Mouse (Mus musculus): ENCODE results near the gene Npas1.

Npas1 gene

DNA sequence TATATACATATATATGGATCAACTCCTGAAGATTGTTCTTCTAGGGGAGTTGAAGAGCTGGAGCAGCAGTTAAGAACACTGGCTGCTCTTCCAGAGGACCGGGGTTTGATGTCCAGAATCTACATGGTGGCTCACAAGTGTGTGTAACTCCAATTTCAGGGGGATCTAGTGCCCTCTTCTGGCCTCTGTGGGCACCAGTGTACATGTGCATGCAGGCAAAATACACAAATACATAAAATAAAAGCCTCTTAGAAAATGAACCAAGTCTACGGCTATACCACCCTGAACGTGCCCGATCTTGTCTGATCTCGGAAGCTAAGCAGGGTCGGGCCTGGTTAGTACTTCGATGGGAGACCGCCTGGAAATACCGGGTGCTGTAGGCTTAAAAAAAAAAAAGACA, 6.0 kb downstream of the Npas1 start:
- DNase-seq (ENCODE audit: low spot score) = peak; percentile 54

- no peak for DNase-seq (ENCODE audit: low spot score)
Observed at GRCm38 (mm10) chr7:16468115-16468514, 9.4 kb downstream of the Npas1 start.

DNA sequence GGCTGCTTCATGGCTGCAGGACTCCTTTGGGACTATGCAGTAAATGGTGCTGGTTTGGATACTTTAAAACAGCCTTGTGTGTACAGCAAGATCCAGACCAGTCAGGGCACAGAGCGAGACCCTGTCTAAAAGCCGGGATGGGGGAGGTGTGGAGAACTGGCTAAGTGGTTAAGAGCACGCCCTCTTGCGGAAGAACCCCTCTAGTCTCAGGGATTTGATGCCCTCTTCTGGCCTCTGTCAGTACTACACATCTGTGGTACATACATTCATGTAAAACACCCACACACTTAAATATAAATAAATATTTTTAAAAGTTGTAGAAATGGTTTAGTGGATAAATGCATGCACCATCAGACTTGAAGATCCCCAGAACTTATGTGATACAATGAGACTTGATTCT, 11.0 kb downstream of the Npas1 start:
- peak; percentile 52 for DNase-seq (ENCODE audit: low spot score)

DNA sequence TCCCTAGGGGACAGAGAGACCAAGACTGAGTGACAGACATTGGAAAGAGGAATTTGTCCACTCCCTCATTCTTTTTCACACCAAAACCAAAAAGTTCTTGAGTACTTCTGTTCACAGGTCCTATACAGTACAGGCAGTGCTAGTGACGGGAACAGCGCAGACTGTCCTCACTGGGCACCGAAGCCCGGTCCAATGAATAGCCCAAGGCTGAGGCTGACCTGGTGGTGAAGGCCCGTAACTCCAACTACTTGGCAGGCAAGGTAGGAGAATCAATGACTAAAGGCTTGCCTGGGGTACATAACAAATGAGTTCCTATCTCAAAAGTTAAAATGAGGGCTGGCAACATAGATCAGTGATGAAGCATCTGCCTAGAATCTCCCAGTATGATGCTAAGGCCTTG, 12.0 kb downstream of the Npas1 start:
- no peak for DNase-seq (ENCODE audit: low spot score)

GRCm38 (mm10) chr7:16465160-16465559, 12.4 kb downstream of the Npas1 start:
- DNase-seq (ENCODE audit: low spot score) = peak; percentile 80

DNA sequence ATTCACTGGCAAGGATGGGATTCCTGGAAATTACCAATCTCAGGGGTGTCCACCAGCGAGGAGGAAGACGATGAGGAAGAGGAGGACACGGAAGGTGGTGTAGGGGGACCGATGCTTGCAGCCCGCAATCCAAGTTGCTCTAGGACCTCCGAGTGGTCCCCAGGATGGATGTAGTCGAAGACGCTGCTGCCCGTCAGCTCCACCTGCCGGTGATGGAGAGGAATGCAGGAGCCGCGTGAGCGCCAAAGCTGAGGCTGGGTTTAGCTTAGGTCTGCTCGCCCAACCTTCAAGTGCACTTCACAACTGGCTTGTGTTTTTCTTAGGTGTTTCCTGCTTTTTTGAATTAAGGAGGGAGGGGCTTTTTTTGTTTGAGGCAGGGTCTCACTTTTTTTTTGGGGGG, 14.3 kb downstream of the Npas1 start:
- peak; percentile 92 for DNase-seq (ENCODE audit: low spot score)

GRCm38 (mm10) chr7:16461705-16462104, 15.8 kb downstream of the Npas1 start:
- DNase-seq (ENCODE audit: low spot score) = no peak

GRCm38 (mm10) chr7:16461151-16461550, 16.4 kb downstream of the Npas1 start:
- no peak for DNase-seq (ENCODE audit: low spot score)

GRCm38 (mm10) chr7:16460566-16460965, 17.0 kb downstream of the Npas1 start:
- DNase-seq (ENCODE audit: low spot score) = no peak

- no peak for DNase-seq (ENCODE audit: low spot score)
Observed at GRCm38 (mm10) chr7:16456289-16456688, 21.2 kb downstream of the Npas1 start.

GRCm38 (mm10) chr7:16455016-16455415, 22.5 kb downstream of the Npas1 start:
- DNase-seq (ENCODE audit: low spot score) = no peak

DNA sequence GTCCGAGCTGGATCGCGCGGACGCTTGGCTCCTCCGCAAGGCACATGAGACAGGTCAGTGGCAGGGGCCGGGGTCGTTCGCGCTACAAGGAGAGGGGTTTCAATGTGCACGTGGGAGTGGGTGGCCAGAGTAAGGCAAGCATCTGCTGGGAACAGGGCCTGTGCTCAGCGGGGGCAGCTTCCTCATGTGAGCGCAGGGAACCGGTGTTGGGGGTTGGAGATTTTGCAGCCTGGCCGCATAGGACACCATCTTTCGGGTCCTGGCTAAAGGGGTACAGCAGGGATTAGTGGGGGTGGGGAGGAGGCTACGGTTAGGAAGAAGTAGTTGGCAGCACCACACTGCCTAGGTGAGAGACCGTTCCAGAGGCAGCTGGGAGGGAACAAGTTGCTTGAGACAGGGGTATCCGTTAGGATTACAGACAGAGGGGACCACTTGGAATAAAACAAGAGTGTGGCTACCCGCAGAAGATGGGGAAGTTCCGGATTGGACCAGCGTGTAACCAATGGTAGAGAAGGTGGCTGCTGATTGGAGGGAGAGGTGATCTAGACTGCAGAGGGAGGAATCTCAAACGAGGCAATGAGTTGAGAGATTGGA, 24.3 kb downstream of the Npas1 start:
- peak; percentile 86 for DNase-seq (ENCODE audit: low spot score)

- DNase-seq (ENCODE audit: low spot score) = peak; percentile 95
Observed at GRCm38 (mm10) chr7:16452587-16453073, 24.9 kb downstream of the Npas1 start, which contains the start of gene Tmem160. Gene Tmem160, plus strand, starts transcription at chr7:16452779.

GRCm38 (mm10) chr7:16451656-16452055, 25.9 kb downstream of the Npas1 start:
- DNase-seq (ENCODE audit: low spot score) = no peak

- no peak for DNase-seq (ENCODE audit: low spot score)
Observed at GRCm38 (mm10) chr7:16441241-16441640, 36.3 kb downstream of the Npas1 start.

- no peak for DNase-seq (ENCODE audit: low spot score)
Observed at GRCm38 (mm10) chr7:16435088-16435487, 42.4 kb downstream of the Npas1 start.

DNA sequence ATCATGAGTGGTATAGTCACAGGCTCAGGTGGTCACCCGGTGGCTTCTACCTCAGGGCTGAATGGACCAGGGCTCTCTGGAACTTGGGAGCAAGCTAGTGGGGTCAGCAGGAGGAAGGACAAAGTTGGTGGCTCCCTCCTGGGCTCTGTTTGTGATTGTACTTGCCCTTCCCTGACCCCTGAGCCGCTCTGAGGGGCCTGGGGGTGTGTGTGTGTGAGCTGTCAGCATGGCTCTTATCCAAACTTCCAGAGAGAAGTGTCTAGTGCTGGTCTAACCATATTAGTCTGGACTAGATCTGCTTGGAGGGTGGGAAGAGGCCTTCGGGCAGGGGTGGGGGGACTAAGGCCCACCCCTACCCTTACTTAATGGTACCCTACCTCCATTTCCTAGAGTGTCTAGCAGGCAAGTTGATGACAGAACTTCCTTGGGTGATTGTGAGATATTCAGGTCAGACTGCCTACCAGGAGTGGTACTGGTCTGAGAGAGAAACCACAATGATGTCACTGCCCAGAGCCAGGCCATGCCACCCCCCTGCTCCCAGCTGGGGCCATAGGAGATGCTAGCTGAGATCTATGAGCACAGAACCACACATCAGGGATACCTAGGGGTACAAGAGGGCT, 44.1 kb downstream of the Npas1 start:
- DNase-seq (ENCODE audit: low spot score) = no peak

DNA sequence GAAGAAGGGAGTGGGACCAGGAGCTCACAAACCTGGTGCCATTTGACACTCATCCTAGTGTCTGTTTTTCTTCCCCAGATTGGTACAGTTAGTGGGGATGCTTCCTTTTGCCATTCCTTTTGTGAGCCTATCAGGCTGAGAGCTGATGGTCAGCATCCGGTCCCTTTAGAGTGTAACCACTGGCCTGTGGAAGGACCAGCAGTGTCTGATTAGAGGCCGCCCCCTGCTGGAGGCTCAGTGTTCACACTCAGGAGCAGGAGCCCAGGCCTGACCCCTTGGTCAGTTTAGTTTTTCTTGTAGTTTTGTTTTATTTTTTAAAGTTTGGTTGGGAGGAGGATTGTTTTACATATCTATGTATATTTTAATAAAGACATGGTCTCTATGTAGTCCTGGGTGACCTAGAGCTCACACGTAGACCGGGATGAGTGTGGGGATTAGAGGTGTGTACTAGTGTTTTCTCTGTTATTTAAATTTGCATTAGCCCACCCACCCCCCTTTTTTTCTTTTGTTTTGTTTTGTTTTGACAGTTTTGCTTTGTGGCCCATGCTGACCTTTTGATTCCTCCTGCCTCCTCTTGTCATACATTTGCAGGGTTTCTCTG, 51.3 kb downstream of the Npas1 start:
- peak; percentile 87 for DNase-seq (ENCODE audit: low spot score)

GRCm38 (mm10) chr7:16425721-16426120, 51.8 kb downstream of the Npas1 start:
- no peak for DNase-seq (ENCODE audit: low spot score)

- DNase-seq (ENCODE audit: low spot score) = no peak
Observed at GRCm38 (mm10) chr7:16423731-16424130, 53.8 kb downstream of the Npas1 start.

DNA sequence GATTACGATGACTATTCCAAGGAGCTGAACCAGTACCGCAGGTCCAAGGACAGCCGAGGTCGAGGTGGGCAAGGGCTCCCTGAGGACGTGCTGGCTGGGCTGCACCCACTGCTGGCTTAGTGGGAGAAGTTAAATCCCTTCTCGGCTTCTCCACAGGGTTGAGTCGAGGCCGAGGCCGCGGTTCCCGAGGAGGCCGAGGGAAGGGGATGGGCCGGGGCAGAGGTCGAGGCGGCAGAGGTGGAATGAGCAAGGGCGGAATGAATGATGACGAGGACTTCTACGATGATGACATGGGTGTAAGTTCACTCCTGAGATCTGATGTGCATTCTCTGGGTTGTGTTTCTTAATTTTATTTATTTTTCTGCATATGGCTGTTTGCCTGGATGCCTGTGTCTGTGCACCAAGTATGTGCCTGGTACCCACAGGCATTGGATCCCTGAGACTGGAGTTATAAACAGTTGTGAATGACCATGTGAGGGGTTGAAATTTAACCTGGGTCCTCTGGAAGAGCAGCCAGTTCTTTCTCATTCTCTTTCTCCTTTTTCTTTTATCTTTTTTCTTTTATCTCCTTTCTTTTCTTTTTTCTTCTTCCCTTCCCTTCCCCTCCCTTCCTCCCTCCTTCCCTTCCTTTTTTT, 55.2 kb downstream of the Npas1 start:
- no peak for DNase-seq (ENCODE audit: low spot score)

- no peak for DNase-seq (ENCODE audit: low spot score)
Observed at GRCm38 (mm10) chr7:16420493-16421118, 56.9 kb downstream of the Npas1 start.
